Mouse (Mus musculus): ENCODE measurements around the gene Zer1.
"Not testable (repeated sequence)": the region's sequence is repeated elsewhere in the genome, so short reads cannot be mapped to it uniquely, and the experiment has no call there.

The Zer1 gene

GRCm38 (mm10) chr2:30077502-30078348 lies 46.7 kb downstream of the Zer1 start, which contains the start of gene Pkn3:
Pkn3 (plus strand) TSS chr2:30077684.
- peak; percentile 70 to 74 for DNase-seq (ENCODE audit: low spot score in 2 of 2)

- DNase-seq (ENCODE audit: low spot score in 2 of 2) = no peak
Measured at GRCm38 (mm10) chr2:30076959-30077358, 47.4 kb downstream of the Zer1 start.

GRCm38 (mm10) chr2:30076439-30076838 lies 47.9 kb downstream of the Zer1 start:
- DNase-seq (ENCODE audit: low spot score in 2 of 2) = no peak

GRCm38 (mm10) chr2:30075625-30076024 lies 48.8 kb downstream of the Zer1 start:
- no peak for DNase-seq (ENCODE audit: low spot score in 2 of 2)

GRCm38 (mm10) chr2:30073285-30073684 lies 51.1 kb downstream of the Zer1 start:
- DNase-seq (ENCODE audit: low spot score in 2 of 2) = no peak

- DNase-seq (ENCODE audit: low spot score in 2 of 2) = no peak
Measured at GRCm38 (mm10) chr2:30072875-30073274, 51.5 kb downstream of the Zer1 start.

- no peak for DNase-seq (ENCODE audit: low spot score in 2 of 2)
Measured at GRCm38 (mm10) chr2:30067962-30068361, 56.4 kb downstream of the Zer1 start.

GRCm38 (mm10) chr2:30067031-30067888 lies 57.1 kb downstream of the Zer1 start:
- DNase-seq (ENCODE audit: low spot score in 2 of 2) = peak; percentile 24 to 28

GRCm38 (mm10) chr2:30066046-30066901 lies 58.1 kb downstream of the Zer1 start:
- DNase-seq (ENCODE audit: low spot score in 2 of 2) = peak; percentile 82 to 85

GRCm38 (mm10) chr2:30064298-30064697 lies 60.1 kb downstream of the Zer1 start:
- DNase-seq (ENCODE audit: low spot score in 2 of 2) = no peak

- DNase-seq (ENCODE audit: low spot score in 2 of 2) = no peak
Measured at GRCm38 (mm10) chr2:30063791-30064190, 60.6 kb downstream of the Zer1 start.

GRCm38 (mm10) chr2:30063235-30063634 lies 61.1 kb downstream of the Zer1 start:
- DNase-seq (ENCODE audit: low spot score in 2 of 2) = no peak

- peak; percentile 27 to 38 for DNase-seq (ENCODE audit: low spot score in 2 of 2)
Measured at GRCm38 (mm10) chr2:30062249-30063093, 61.9 kb downstream of the Zer1 start.

- DNase-seq (ENCODE audit: low spot score in 2 of 2) = no peak
Measured at GRCm38 (mm10) chr2:30061215-30062166, 62.9 kb downstream of the Zer1 start.

GRCm38 (mm10) chr2:30058418-30058817 lies 66.0 kb downstream of the Zer1 start:
- DNase-seq (ENCODE audit: low spot score in 2 of 2) = no peak

- no peak for DNase-seq (ENCODE audit: low spot score in 2 of 2)
Measured at GRCm38 (mm10) chr2:30057223-30057904, 67.0 kb downstream of the Zer1 start, which contains the start of gene Set. Set (plus strand) TSS chr2:30057378.

GRCm38 (mm10) chr2:30056736-30057135 lies 67.6 kb downstream of the Zer1 start:
- DNase-seq (ENCODE audit: low spot score in 2 of 2) = no peak

- not testable (repeated sequence) for DNase-seq (ENCODE audit: low spot score in 2 of 2)
Measured at GRCm38 (mm10) chr2:30055310-30055709, 69.1 kb downstream of the Zer1 start.
